Mouse (Mus musculus) fibroblast of lung, adult 2 months (primary cell): ENCODE results near the gene 4930432K21Rik.

Experiments
- DNase-seq: peaks from one replicate; pipeline ENCODE4 v3.0.0-alpha.2; 2011; ENCODE audit warnings: low read depth

The 4930432K21Rik gene

GRCm38 (mm10) chr8:84147769-84148530, at the start of gene 4930432K21Rik, which contains the start of gene Cc2d1a:
TSS of gene 4930432K21Rik (plus strand) at chr8:84148025.
TSS of gene Cc2d1a (minus strand) at chr8:84147936.
- peak; percentile 85 for DNase-seq

- no peak for DNase-seq
Observed at GRCm38 (mm10) chr8:84098376-84098775, 49.4 kb upstream of the 4930432K21Rik start.

- DNase-seq: no peak
Observed at GRCm38 (mm10) chr8:84101476-84102270, 46.2 kb upstream of the 4930432K21Rik start.

- no peak for DNase-seq
Observed at GRCm38 (mm10) chr8:84103601-84104000, 44.2 kb upstream of the 4930432K21Rik start.

GRCm38 (mm10) chr8:84104221-84104620, 43.6 kb upstream of the 4930432K21Rik start:
- no peak for DNase-seq

- DNase-seq: peak; percentile 100
Observed at GRCm38 (mm10) chr8:84104697-84105609, 42.9 kb upstream of the 4930432K21Rik start, which contains the start of gene Dcaf15. TSS of gene Dcaf15 (minus strand) at chr8:84104768.

- no peak for DNase-seq
Observed at GRCm38 (mm10) chr8:84105676-84106075, 42.1 kb upstream of the 4930432K21Rik start.

GRCm38 (mm10) chr8:84106216-84107040, 41.4 kb upstream of the 4930432K21Rik start:
- DNase-seq: no peak

GRCm38 (mm10) chr8:84115646-84116045, 32.2 kb upstream of the 4930432K21Rik start:
- no peak for DNase-seq

GRCm38 (mm10) chr8:84122151-84122550, 25.7 kb upstream of the 4930432K21Rik start:
- DNase-seq: no peak

- peak; percentile 82 for DNase-seq
Observed at GRCm38 (mm10) chr8:84125656-84126055, 22.2 kb upstream of the 4930432K21Rik start, which contains the start of gene Podnl1. TSS of gene Podnl1 (plus strand) at chr8:84125989.

- no peak for DNase-seq
Observed at GRCm38 (mm10) chr8:84126742-84127141, 21.1 kb upstream of the 4930432K21Rik start.

- DNase-seq: no peak
Observed at GRCm38 (mm10) chr8:84127202-84127901, 20.5 kb upstream of the 4930432K21Rik start.

GRCm38 (mm10) chr8:84128277-84128676, 19.5 kb upstream of the 4930432K21Rik start:
- DNase-seq: no peak

- DNase-seq: no peak
Observed at GRCm38 (mm10) chr8:84130806-84131205, 17.0 kb upstream of the 4930432K21Rik start.

- no peak for DNase-seq
Observed at GRCm38 (mm10) chr8:84132225-84132624, 15.6 kb upstream of the 4930432K21Rik start.

GRCm38 (mm10) chr8:84137848-84138247, 10.0 kb upstream of the 4930432K21Rik start:
- DNase-seq: no peak

- no peak for DNase-seq
Observed at GRCm38 (mm10) chr8:84140838-84141237, 7.0 kb upstream of the 4930432K21Rik start.

GRCm38 (mm10) chr8:84144636-84145245, 3.1 kb upstream of the 4930432K21Rik start:
- no peak for DNase-seq

- DNase-seq: no peak
Observed at GRCm38 (mm10) chr8:84147324-84147766, 480 bp upstream of the 4930432K21Rik start.
